Mouse (Mus musculus): ENCODE results near the gene Fam50b.

- TF ChIP-seq CTCF (IDR thresholded peaks at IDR 0.05 in 2 of 3, conservative IDR thresholded peaks at IDR 0.05 in 1 of 3; ENCODE audit: control insufficient read depth in 1 of 3, insufficient read depth in 1 of 3, low read depth in 2 of 3, low read length in 3 of 3, poor library complexity in 1 of 3, severe bottlenecking in 1 of 3) (no peak), MAZ (IDR thresholded peaks at IDR 0.05; ENCODE audit: low read depth, low read length) (no peak), POLR2A (IDR thresholded peaks at IDR 0.05; ENCODE audit: control insufficient read depth in 1 of 2, insufficient read depth in 1 of 2, low read depth in 1 of 2, low read length in 2 of 2, poor library complexity in 1 of 2) (no peak)
These were observed 30.6 kb downstream of the Fam50b start for GRCm38 (mm10) chr13:34765269-34765668.

Data from MEL (cell line).